Mouse (Mus musculus) adrenal gland, postnatal 10 days (tissue): ENCODE results near the gene Cux1. TPM values are rescaled to one million over a fixed set of nuclear protein-coding genes. Genes with fewer than 3 reads are reported as not detected.
"Not testable (repeated sequence)": the region's sequence is repeated elsewhere in the genome, so short reads cannot be mapped to it uniquely, and the experiment has no call there.

ENCODE experiments used
- DNase-seq: peaks from one replicate; pipeline ENCODE4 v3.0.0; 2021; ENCODE audit warnings: mixed read lengths
- total RNA-seq, 2 experiments: library from RNA; stranded (reverse); gene quantifications; 2 replicates each; pipeline ENCODE4 v1.2.3; 2021

Cux1 gene
- total RNA-seq, 2 experiments from 2014 or later: 79.1 to 95.4 TPM

DNA sequence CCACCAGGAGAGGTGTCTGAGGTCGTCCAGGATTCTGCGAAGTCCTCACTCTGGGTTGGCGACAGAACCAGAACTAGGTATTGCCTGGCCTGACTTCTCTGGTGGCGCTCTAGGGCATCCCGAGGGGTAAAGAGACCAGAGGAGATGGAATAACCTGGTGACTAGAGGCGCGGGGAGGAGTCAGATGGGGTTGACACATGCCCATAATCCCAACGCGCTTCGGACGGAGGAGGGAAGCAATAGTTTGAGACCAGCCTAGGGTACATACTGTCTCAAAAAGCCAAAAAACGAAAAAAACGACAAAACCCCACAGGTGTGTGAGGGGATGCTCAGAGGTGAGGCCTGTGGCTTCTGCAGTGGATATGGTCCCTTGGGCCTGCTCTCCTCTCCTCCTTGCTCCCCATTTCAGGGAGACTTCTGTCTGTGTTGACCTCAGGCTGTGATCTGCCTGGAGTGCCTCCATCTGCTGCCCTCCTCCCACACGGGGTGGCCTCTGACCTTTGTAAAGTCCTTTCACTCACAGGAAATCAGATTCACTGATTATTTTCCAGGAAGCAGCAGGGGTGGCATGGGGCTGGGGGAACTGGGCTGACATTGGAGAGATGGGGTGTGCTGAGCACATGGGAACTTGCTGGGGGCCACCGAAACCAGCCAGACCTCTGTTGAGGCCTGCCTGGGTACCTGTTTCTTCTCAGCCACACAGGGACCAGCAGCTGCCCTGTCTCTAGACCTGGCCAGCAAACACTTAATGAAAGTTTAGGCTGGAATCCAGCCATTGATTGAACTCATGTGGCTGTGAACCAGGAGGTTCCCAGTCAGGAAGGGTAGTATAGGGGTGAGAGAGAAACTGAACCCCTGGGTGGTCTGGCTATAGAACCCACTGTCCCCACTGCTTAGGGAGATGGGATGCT lies 321.5 kb downstream of the Cux1 start:
- DNase-seq: no peak

GRCm38 (mm10) chr5:136244762-136245540 lies 322.3 kb downstream of the Cux1 start:
- peak; percentile 94 for DNase-seq

GRCm38 (mm10) chr5:136243851-136244761 lies 323.2 kb downstream of the Cux1 start:
- peak; percentile 69 for DNase-seq

- no peak for DNase-seq
Observed at GRCm38 (mm10) chr5:136241161-136241560, 326.1 kb downstream of the Cux1 start.

DNA sequence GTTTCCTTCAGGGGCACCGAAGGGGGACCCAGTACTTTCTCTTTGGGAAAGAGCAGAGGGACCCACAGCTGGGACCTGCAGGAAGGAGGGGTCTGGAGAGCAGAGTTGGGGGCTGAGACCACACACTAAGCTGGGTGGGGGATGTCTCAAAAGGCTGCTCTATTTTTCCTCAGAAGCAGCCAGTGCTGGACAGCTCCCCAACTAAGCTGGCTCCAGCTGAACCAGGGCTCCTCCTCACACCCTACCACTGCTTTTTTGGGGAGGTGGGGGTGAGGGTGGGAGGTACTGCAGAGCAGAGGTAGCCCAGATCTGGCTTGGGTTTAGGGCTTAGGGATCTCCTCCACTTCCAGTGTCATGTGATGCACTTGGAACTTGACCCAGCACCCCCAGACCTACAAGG lies 326.9 kb downstream of the Cux1 start:
- DNase-seq: no peak

DNA sequence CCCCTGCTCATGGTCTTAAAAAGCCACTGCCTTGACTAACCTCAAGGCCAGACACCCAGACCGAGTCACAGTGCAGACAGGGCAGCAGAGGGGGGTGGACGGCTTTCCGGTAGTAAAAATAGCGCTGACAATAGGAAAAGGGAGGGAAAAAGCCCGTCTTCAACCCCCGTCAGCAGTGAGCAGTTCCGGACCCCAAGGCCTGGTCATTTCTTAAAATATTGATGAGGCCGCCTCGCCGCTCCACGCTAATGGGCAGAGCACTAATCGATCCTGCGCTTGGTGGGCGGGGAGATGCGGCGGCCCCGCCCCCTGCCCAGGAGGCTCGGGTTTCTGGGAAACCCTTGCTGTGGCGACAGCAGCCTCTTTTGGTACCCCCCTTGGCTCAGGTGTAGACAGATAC lies 329.7 kb downstream of the Cux1 start:
- DNase-seq: no peak

- DNase-seq: peak; percentile 40
Observed at GRCm38 (mm10) chr5:136236611-136237010, 330.7 kb downstream of the Cux1 start.

DNA sequence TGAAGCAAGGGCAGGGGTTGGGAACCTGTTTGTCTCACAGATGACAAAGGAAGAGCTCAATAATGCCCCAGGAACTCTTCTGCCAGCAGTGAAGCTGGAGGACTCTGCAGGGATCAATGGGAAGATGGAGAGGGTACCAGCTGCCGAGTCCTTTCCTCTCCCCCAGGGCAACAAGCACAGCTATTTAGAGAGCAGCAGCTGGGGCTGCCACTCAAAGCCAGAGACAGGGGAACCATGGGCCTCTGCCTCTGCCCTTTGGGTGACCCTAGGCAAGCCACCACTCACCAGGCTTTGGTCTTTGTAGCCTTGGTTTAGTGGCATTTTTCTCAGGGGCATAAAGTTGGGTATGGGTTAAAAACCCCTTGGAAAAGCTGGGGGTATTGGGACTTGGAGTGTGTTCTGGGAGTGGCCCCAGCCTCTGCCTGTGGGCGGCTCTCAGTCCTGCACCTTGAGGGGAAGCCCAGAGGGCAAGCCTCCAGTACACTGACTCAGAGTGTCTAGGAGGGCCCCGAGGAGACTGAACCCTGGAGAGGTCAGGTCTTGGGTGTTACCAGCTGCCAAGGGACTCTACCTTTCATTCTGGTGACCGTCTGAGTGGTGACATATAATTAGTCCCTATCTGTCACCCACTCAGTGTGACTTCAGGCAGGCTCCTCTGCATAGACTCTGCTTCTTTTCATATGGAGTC lies 336.8 kb downstream of the Cux1 start:
- DNase-seq: no peak

DNA sequence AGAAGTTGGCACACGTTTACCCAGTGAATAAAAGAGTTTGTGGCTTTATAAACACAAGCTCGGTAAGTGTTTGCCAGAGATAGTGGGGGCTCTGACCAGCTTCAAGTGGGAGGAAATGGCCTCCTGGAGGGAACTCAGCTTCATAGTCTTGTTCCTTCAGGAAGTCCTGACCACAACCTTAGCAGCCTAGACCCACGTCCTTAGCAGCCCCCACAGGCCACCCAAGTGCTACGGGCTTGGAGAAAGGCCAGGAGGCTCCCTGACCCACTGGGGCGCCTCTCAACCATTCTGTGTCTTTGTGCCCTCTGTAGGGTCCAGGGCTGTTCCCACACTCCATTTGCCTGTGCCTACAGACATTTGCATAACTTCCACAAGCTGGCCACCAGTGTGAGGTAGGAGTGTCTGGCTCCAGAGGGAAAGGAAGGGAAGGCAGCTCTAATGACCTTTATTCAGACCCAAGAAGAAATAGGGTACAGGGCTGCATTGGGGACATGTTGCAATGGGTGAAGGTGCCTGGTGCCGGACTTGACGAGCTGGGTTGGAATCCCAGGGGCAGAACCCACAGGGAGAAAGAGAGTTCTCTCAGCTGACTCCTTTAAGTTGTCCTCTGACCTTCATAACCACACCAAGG lies 340.9 kb downstream of the Cux1 start:
- DNase-seq: no peak

DNA sequence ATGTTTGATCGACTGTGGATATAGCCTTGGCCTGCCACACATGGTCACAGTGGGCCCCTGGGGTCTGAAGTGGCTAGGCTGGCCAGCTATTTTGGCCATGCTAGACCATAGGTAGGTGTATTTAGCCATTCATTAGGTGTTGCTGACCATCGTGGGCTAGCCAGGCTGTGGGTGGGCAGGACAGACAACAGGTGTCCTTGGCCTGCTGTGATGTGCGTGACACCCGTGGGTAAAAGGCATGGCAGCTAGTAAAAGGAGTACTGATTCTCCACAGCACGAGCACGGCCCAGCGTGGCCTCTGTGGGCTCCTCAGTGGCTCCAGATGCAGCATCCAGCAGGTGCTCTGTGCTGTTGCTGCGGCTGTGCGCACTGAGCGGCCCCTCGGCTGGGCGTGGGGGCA lies 348.7 kb downstream of the Cux1 start:
- DNase-seq: no peak

DNA sequence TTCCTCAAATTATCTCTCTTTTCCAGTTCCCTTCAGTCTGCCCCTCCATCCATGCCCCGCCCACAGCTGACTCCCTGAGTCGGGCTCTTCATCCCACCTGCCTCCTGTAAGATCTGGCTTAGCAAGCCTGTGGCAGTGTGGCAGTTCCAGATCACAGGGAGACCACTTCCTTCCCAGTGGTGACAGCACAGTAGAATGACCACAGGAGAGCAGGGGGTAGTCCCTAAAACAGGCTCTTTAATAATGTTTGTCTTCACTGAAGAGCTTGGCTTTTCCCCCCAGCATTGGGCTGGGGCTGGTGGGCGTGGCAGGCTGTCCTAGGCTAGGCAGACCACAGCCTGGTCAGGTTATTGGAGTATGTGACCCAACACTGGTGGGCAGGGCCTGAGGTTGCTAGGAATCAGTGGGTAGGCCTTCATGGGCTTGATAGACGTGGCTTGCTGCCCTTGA lies 349.3 kb downstream of the Cux1 start:
- DNase-seq: no peak

GRCm38 (mm10) chr5:136217004-136217665 lies 350.2 kb downstream of the Cux1 start:
- peak; percentile 47 for DNase-seq

- peak; percentile 83 for DNase-seq
Observed at GRCm38 (mm10) chr5:136215958-136216357, 351.3 kb downstream of the Cux1 start.

DNA sequence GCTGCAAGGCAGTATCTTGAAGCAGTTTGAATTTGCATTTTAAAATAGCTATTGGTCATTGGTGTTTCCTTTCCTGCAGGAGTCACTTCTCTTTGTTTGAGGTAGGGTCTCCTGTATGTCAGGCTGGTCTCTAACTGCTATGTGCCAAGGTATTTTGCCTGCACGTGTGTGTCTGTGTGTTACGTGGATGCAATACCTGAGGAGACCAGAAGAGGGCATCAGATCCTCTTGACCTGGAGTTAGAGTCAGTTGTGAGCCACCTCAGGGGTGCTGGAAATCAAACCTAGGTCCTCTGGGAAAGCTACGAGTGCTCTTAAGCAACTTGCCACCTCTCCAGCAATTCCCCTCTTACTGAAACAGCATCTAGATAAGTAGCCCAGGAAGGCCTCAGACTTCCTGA lies 352.1 kb downstream of the Cux1 start:
- DNase-seq: no peak

GRCm38 (mm10) chr5:136213716-136214115 lies 353.6 kb downstream of the Cux1 start:
- DNase-seq: peak; percentile 66

DNA sequence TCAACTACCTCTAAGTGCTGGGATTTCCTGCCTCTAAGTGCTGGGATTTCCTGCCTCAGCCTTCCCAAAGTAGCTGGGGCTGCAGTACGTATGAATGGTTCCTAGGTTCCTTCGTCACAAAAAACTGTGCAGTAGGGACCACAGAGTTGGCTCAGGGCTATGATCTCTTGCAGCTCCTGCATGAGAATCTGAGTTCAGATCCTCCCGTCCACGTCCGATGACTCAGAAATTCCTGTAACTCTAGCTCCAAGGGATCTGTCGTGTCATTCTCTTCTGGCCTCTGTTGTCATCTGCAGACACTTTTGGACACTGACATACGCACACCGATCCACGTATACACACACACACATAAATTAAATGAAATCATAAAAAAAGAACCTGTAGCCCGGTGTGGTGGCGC lies 354.6 kb downstream of the Cux1 start:
- no peak for DNase-seq

- DNase-seq: not testable (repeated sequence)
Observed at GRCm38 (mm10) chr5:136211341-136212102, 355.8 kb downstream of the Cux1 start.

- no peak for DNase-seq
Observed at GRCm38 (mm10) chr5:136210549-136210948, 356.7 kb downstream of the Cux1 start.

GRCm38 (mm10) chr5:136201832-136202231 lies 365.5 kb downstream of the Cux1 start:
- DNase-seq: peak; percentile 83

GRCm38 (mm10) chr5:136199526-136199925 lies 367.8 kb downstream of the Cux1 start:
- DNase-seq: no peak
